Mouse (Mus musculus): ENCODE measurements around the gene Ttc4.

Ttc4 gene

GRCm38 (mm10) chr4:106614180-106614797 lies 64.5 kb downstream of the Ttc4 start:
- CTCF ChIA-PET = interaction anchor here (1.2 kb wide), 1 partner anchor 94 kb away, joined by 3 read pairs; no protein-coding TSS in a partner anchor

- CTCF ChIA-PET = interaction anchor here (0.6 to 1.2 kb wide), 2 partner anchors 95 to 163 kb away, joined by 3 read pairs; no protein-coding TSS in a partner anchor
Measured at GRCm38 (mm10) chr4:106613560-106613959, 65.2 kb downstream of the Ttc4 start.

- CTCF ChIA-PET = interaction anchor here (0.6 kb wide), 1 partner anchor 163 kb away, joined by 3 read pairs; no protein-coding TSS in a partner anchor
Measured at GRCm38 (mm10) chr4:106613105-106613504, 65.6 kb downstream of the Ttc4 start.
